Comparison of ENCODE assay signal across 9 mouse cellular contexts in genomic region chr1:134073061-134073564, GRCm38 (mm10). TPM values are rescaled to one million over a fixed set of nuclear protein-coding genes. Genes with fewer than 3 reads are reported as not detected.
A peak's percentile ranks its signal among the peaks of the same experiment; 100 is the strongest.
DNase-seq lines count a peak whose midpoint lies in the region; ATAC-seq and TF ChIP-seq lines count a peak whose summit lies in the region.
"Had no signal": no experiment of that assay in that cellular context is flagged by ENCODE, and none has a peak within 500 bp of the region (broad histone marks: within the 10 kb centered on the region; RNA-seq: fewer than 3 reads in every experiment).

No protein-coding gene starts in this region.

- no peak for TF ChIP-seq CTCF in hindbrain, postnatal 0 days (IDR thresholded peaks at IDR 0.05; ENCODE audit: low read depth)
- no peak for TF ChIP-seq CTCF in liver, embryonic 14.5 days (IDR thresholded peaks at IDR 0.05; ENCODE audit: low read depth)
- TF ChIP-seq CTCF in layer of hippocampus, adult 2 months (conservative IDR thresholded peaks at IDR 0.05) = no peak

- no peak overlapping the region for H3K9ac ChIP-seq in hindbrain, embryonic 12.5 days
- no peak overlapping the region for H3K9ac ChIP-seq in hindbrain, postnatal 0 days (replicated peaks; ENCODE audit: low read length)
- peak overlapping the region; percentile 75 for H3K9ac ChIP-seq in liver, embryonic 14.5 days (replicated peaks)

- no peaks in the 10 kb centered on the region for H3K27me3 ChIP-seq in hindbrain, embryonic 12.5 days
- H3K27me3 ChIP-seq in hindbrain, postnatal 0 days (ENCODE audit: insufficient read depth, low read length) = no peaks in the 10 kb centered on the region
- no peaks in the 10 kb centered on the region; the same call in 1 of the 2 replicates for H3K27me3 ChIP-seq in liver, embryonic 14.5 days (ENCODE audit: control insufficient read depth, insufficient read depth, low read length)

- WGBS in hindbrain, embryonic 12.5 days = 74% methylated on average over 6 of the region's 6 CpGs
- WGBS in hindbrain, postnatal 0 days = 59% methylated on average over 6 of the region's 6 CpGs
- WGBS in liver, embryonic 14.5 days (ENCODE audit: insufficient replicate concordance) = 9% methylated on average over 6 of the region's 6 CpGs

- DNase-seq in hindbrain, postnatal 0 days (ENCODE audit: low spot score) = no peak
- peak; percentile 88 for DNase-seq in 416B (ENCODE audit: low read depth)
- peak; percentile 86 to 92 (median 88) for DNase-seq in liver, embryonic 14.5 days (ENCODE audit: low read depth in 3 of 3, low spot score in 3 of 3)
- no peak for DNase-seq in layer of hippocampus, adult 2 months (ENCODE audit: low spot score in 2 of 2)
- no peak for DNase-seq in left cerebral cortex, adult 18-20 months (ENCODE audit: low spot score in 2 of 2)
- DNase-seq in left cerebral cortex, postnatal 25 days (ENCODE audit: low spot score in 2 of 2) = no peak

- intact Hi-C loops in left cerebral cortex, postnatal 25 days (cut with DNase I) = no loop called here

- ATAC-seq in hindbrain, embryonic 12.5 days (ENCODE audit: low FRiP score) = no peak
- no peak for ATAC-seq in hindbrain, postnatal 0 days
- peak; percentile 90 for ATAC-seq in liver, embryonic 14.5 days (ENCODE audit: insufficient read depth)

- no peak overlapping the region for H3K4me3 ChIP-seq in hindbrain, embryonic 12.5 days
- H3K4me3 ChIP-seq in hindbrain, postnatal 0 days (ENCODE audit: low read length) = no peak overlapping the region
- no peak overlapping the region for H3K4me3 ChIP-seq in brown adipose tissue, adult 24 weeks (ENCODE audit: insufficient read depth, low read depth, low read length)
- H3K4me3 ChIP-seq in liver, embryonic 14.5 days (ENCODE audit: insufficient read depth in 1 of 2, low read depth in 2 of 2, low read length in 2 of 2) = peak overlapping the region; percentile 57 to 92
- no peak overlapping the region for H3K4me3 ChIP-seq in layer of hippocampus, adult 2 months

- H3K4me1 ChIP-seq in hindbrain, embryonic 12.5 days = peaks cover 62% of the 10 kb centered on the region
- H3K4me1 ChIP-seq in hindbrain, postnatal 0 days (ENCODE audit: insufficient read depth, low read length) = peaks cover 35% of the 10 kb centered on the region
- peaks cover 23% of the 10 kb centered on the region for H3K4me1 ChIP-seq in brown adipose tissue, adult 24 weeks (ENCODE audit: control insufficient read depth, insufficient read depth, insufficient read length, low read length)
- H3K4me1 ChIP-seq in liver, embryonic 14.5 days (replicated peaks; ENCODE audit: control insufficient read depth in 2 of 2, insufficient read depth in 2 of 2, low read length in 1 of 2) = peaks cover 60 to 73% of the 10 kb centered on the region in 2 experiments

- TF ChIP-seq EP300 in liver, embryonic 14.5 days (IDR thresholded peaks at IDR 0.05; ENCODE audit: low read depth) = peak; percentile 98

- peak overlapping the region; percentile 83 for H3K27ac ChIP-seq in hindbrain, embryonic 12.5 days
- H3K27ac ChIP-seq in hindbrain, postnatal 0 days = no peak overlapping the region
- H3K27ac ChIP-seq in brown adipose tissue, adult 24 weeks (replicated peaks; ENCODE audit: low read depth, low read length) = peak overlapping the region; percentile 13; the same call in 1 of the 2 replicates
- peak overlapping the region; percentile 99 for H3K27ac ChIP-seq in liver, embryonic 14.5 days
- H3K27ac ChIP-seq in layer of hippocampus, adult 2 months = no peak overlapping the region

- H3K36me3 ChIP-seq in hindbrain, embryonic 12.5 days = peaks cover 13% of the 10 kb centered on the region
- 0 out of 2 replicates have a peak, but pooled peaks cover 5% of the 10 kb centered on the region for H3K36me3 ChIP-seq in hindbrain, postnatal 0 days (ENCODE audit: insufficient read depth, low read length)
- peaks cover 37% of the 10 kb centered on the region for H3K36me3 ChIP-seq in liver, embryonic 14.5 days (replicated peaks; ENCODE audit: control insufficient read depth, insufficient read depth, low read depth)

- H3K9me3 ChIP-seq in hindbrain, embryonic 12.5 days (replicated peaks) = no peaks in the 10 kb centered on the region
- no peaks in the 10 kb centered on the region for H3K9me3 ChIP-seq in hindbrain, postnatal 0 days (ENCODE audit: low read length)
- H3K9me3 ChIP-seq in liver, embryonic 14.5 days (ENCODE audit: control insufficient read depth, low read length) = no peaks in the 10 kb centered on the region

- H3K4me2 ChIP-seq in hindbrain, embryonic 12.5 days (replicated peaks) = no peak overlapping the region
- H3K4me2 ChIP-seq in hindbrain, postnatal 0 days (ENCODE audit: low read depth, low read length) = no peak overlapping the region
- H3K4me2 ChIP-seq in liver, embryonic 14.5 days (ENCODE audit: low read depth) = peak overlapping the region; percentile 93

RNA-seq across cellular contexts. Expression of gene Btg2, which starts 5.8 kb away (rescaled TPM):
- 90.4 and 105 TPM in 2 replicates for polyA plus RNA-seq in hindbrain, embryonic 12.5 days (2016; fragmentation: Nextera tagmentation; extraction: Ambion mirVana)
- 11.2 and 26.1 TPM in 2 replicates for total RNA-seq in hindbrain, postnatal 0 days (2014; rRNA removed)
- 13.2 and 14.8 TPM in 2 replicates for polyA plus RNA-seq in hindbrain, postnatal 0 days (2015; fragmentation: Nextera tagmentation; extraction: Ambion mirVana)
- polyA plus RNA-seq in brown adipose tissue, adult 24 weeks (2012; ENCODE audit: insufficient read depth, insufficient read length, missing spikeins) = 16.6 and 53.4 TPM in 2 replicates
- polyA plus RNA-seq in liver, embryonic 14.5 days (2012; rRNA removed) = 40.1 and 45.3 TPM in 2 replicates
- 78.2 and 85.2 TPM in 2 replicates for polyA plus RNA-seq in liver, embryonic 14.5 days (2014; fragmentation: Nextera tagmentation; extraction: Ambion mirVana)
- 10 to 100 TPM; 17.2 to 22.0 TPM for total RNA-seq in layer of hippocampus, adult 2 months (2021)
- 10 to 100 TPM; 18.7 to 22.2 TPM for total RNA-seq in left cerebral cortex, adult 18-20 months (2021)
- 10 to 100 TPM; 15.1 to 29.0 TPM for total RNA-seq in left cerebral cortex, postnatal 25 days (2021)

RNA-seq across cellular contexts. Expression of gene Fmod, which starts 36.1 kb away (rescaled TPM):
- 12.7 and 19.8 TPM in 2 replicates for polyA plus RNA-seq in hindbrain, embryonic 12.5 days (2016; fragmentation: Nextera tagmentation; extraction: Ambion mirVana)
- 10.6 and 16.3 TPM in 2 replicates for total RNA-seq in hindbrain, postnatal 0 days (2014; rRNA removed)
- polyA plus RNA-seq in hindbrain, postnatal 0 days (2015; fragmentation: Nextera tagmentation; extraction: Ambion mirVana) = 17.0 and 21.8 TPM in 2 replicates
- polyA plus RNA-seq in brown adipose tissue, adult 24 weeks (2012; ENCODE audit: insufficient read depth, insufficient read length, missing spikeins) = 0.38 and 0.55 TPM in 2 replicates
- 1.1 TPM in 2 replicates for polyA plus RNA-seq in liver, embryonic 14.5 days (2012; rRNA removed)
- polyA plus RNA-seq in liver, embryonic 14.5 days (2014; fragmentation: Nextera tagmentation; extraction: Ambion mirVana) = 1.1 and 1.6 TPM in 2 replicates
- total RNA-seq in layer of hippocampus, adult 2 months (2021) = 1 to 10 TPM; 6.0 to 7.4 TPM
- 10 to 100 TPM; 27.5 to 28.4 TPM for total RNA-seq in left cerebral cortex, adult 18-20 months (2021)
- total RNA-seq in left cerebral cortex, postnatal 25 days (2021) = 10 to 100 TPM; 17.0 to 22.0 TPM
- total RNA-seq: ES-E14 had no signal

RNA-seq across cellular contexts. Expression of gene Chit1, which starts 37.9 kb away (rescaled TPM):
- polyA plus RNA-seq in hindbrain, embryonic 12.5 days (2016; fragmentation: Nextera tagmentation; extraction: Ambion mirVana) = 0.13 TPM in 1 of 2 replicates, not detected in the other
- 0.14 TPM in 1 of 2 replicates, not detected in the other for total RNA-seq in hindbrain, postnatal 0 days (2014; rRNA removed)
- 0.46 and 0.48 TPM in 2 replicates for polyA plus RNA-seq in hindbrain, postnatal 0 days (2015; fragmentation: Nextera tagmentation; extraction: Ambion mirVana)
- not detected in 2 replicates for polyA plus RNA-seq in brown adipose tissue, adult 24 weeks (2012; ENCODE audit: insufficient read depth, insufficient read length, missing spikeins)
- polyA plus RNA-seq in liver, embryonic 14.5 days (2012; rRNA removed) = 0.08 and 0.09 TPM in 2 replicates
- polyA plus RNA-seq in liver, embryonic 14.5 days (2014; fragmentation: Nextera tagmentation; extraction: Ambion mirVana) = not detected in 2 replicates
- under 1 TPM in 1 of 2 experiments, not detected in 1; 0.20 TPM for total RNA-seq in layer of hippocampus, adult 2 months (2021)
- not detected for total RNA-seq in left cerebral cortex, adult 18-20 months (2021)
- total RNA-seq in left cerebral cortex, postnatal 25 days (2021) = not detected

Comparison
In these comparisons a context has a peak if more than half of its experiments do, and no peak if none do; other contexts are left out.
1. H3K27ac ChIP-seq: peak in hindbrain, embryonic 12.5 days (single experiment), brown adipose tissue, adult 24 weeks (single experiment) and liver, embryonic 14.5 days (single experiment); none in hindbrain, postnatal 0 days (single experiment) and layer of hippocampus, adult 2 months (single experiment).
2. H3K4me3 ChIP-seq: peak in liver, embryonic 14.5 days (2 of 2); none in hindbrain, embryonic 12.5 days (single experiment), hindbrain, postnatal 0 days (single experiment), brown adipose tissue, adult 24 weeks (single experiment) and layer of hippocampus, adult 2 months (single experiment).
3. DNase-seq: peak in 416B (single experiment) and liver, embryonic 14.5 days (3 of 3); none in hindbrain, postnatal 0 days (single experiment), layer of hippocampus, adult 2 months (0 of 2), left cerebral cortex, adult 18-20 months (0 of 2) and left cerebral cortex, postnatal 25 days (0 of 2).